Mouse (Mus musculus) hindbrain, embryonic 14.5 days (tissue): ENCODE measurements around the gene Cbln1. TPM values are rescaled to one million over a fixed set of nuclear protein-coding genes. Genes with fewer than 3 reads are reported as not detected.

ENCODE experiments used
- ATAC-seq: fragments of 200-750 bp; cut with Nextera tagmentation; 2 replicates; pipeline ENCODE4 v1.8.0; 2017; ENCODE audit warnings: moderate number of reproducible peaks, mild to moderate bottlenecking, moderate TSS enrichment, moderate library complexity; ENCODE audit not compliant: low FRiP score
- DNase-seq: peaks from one replicate; pipeline ENCODE4 v3.0.0-alpha.2; 2015; ENCODE audit warnings: low spot score
- H3K27ac ChIP-seq: fragments of 300-500 bp; sonication (generic); 2 replicates; pipeline ENCODE4 v1.5.1; 2014; ENCODE audit warnings: mild to moderate bottlenecking, moderate library complexity
- H3K27me3 ChIP-seq: fragments of 300-500 bp; sonication (generic); 2 replicates; pipeline ENCODE4 v1.6.1; 2014; ENCODE audit warnings: mild to moderate bottlenecking, low read length, mixed read lengths; ENCODE audit not compliant: control insufficient read depth, insufficient read depth
- H3K36me3 ChIP-seq: fragments of 300-500 bp; sonication (generic); replicated peaks from 2 replicates; pipeline ENCODE4 v1.6.1; 2014; ENCODE audit not compliant: control insufficient read depth, insufficient read depth
- H3K4me1 ChIP-seq: fragments of 300-500 bp; sonication (generic); replicated peaks from 2 replicates; pipeline ENCODE4 v1.6.1; 2014; ENCODE audit warnings: antibody characterized with exemption, low read length, mixed read lengths; ENCODE audit not compliant: control insufficient read depth, insufficient read depth
- H3K4me2 ChIP-seq: fragments of 300-500 bp; sonication (generic); replicated peaks from 2 replicates; pipeline ENCODE4 v1.6.1; 2014; ENCODE audit warnings: mild to moderate bottlenecking, moderate library complexity
- H3K4me3 ChIP-seq: fragments of 300-500 bp; sonication (generic); replicated peaks from 2 replicates; pipeline ENCODE4 v1.5.1; 2014; ENCODE audit warnings: mild to moderate bottlenecking, low read length
- H3K9ac ChIP-seq: fragments of 300-500 bp; sonication (generic); 2 replicates; pipeline ENCODE4 v1.6.1; 2014
- H3K9me3 ChIP-seq: fragments of 300-500 bp; sonication (generic); 2 replicates; pipeline ENCODE4 v1.6.1; 2016; ENCODE audit warnings: low read length; ENCODE audit not compliant: control insufficient read depth
- WGBS: fragments of 180-500 bp; shearing (Covaris S2); extraction: QIAGEN DNeasy Blood & Tissue Kit; methylation state at CpG from one replicate; pipeline ENCODE4 v1.1.7; 2014; 5-methylcytosine and 5-hydroxymethylcytosine counted together
- polyA plus RNA-seq: library from polyadenylated mRNA; unstranded; fragments of >200 nt; fragmentation: Nextera tagmentation; extraction: Ambion mirVana; gene quantifications from 2 replicates; pipeline ENCODE4 v1.2.1, GENCODE M21; 2014

Cbln1 gene
- polyA plus RNA-seq, 1 experiment from 2014 or later: 38.0 TPM

- no peak overlapping the region for H3K27ac ChIP-seq
- 94% methylated on average over 7 of the region's 7 CpGs for WGBS
- no peaks in the 10 kb centered on the region for H3K27me3 ChIP-seq
- H3K36me3 ChIP-seq: no peaks in the 10 kb centered on the region
- H3K4me3 ChIP-seq: no peak overlapping the region
- no peaks in the 10 kb centered on the region for H3K4me1 ChIP-seq
- H3K9me3 ChIP-seq: no peaks in the 10 kb centered on the region
- H3K9ac ChIP-seq: no peak overlapping the region
- DNase-seq (no peak), ATAC-seq (no peak)
- H3K4me2 ChIP-seq: no peak overlapping the region
Observed at GRCm38 (mm10) chr8:87496511-87496910, 24.1 kb upstream of the Cbln1 start.

DNA sequence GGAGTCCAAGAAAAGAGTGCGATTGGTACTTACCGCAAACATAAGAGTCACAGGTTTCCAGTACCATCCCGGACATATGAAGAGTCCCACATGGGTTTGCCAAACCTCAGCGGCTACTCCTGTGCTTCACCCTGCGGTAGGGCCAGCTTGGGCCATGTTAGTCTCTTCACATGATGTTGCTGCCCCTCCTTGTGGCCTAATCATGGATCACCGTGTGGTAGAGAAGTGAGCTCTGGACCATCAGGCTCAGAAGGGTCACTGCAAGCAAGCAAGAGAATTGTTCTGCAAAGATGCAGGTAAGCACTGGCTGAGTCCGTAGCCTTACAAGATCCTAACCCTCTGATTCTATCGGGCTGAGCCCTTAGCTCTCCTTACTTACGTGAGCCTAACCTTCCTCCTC is 22.5 kb upstream of the Cbln1 start:
- ATAC-seq: no peak
- H3K9me3 ChIP-seq: no peaks in the 10 kb centered on the region
- no peaks in the 10 kb centered on the region for H3K36me3 ChIP-seq
- no peak for DNase-seq
- WGBS: 88% methylated on average over 9 of the region's 9 CpGs
- H3K9ac ChIP-seq: no peak overlapping the region
- no peaks in the 10 kb centered on the region for H3K27me3 ChIP-seq
- H3K4me1 ChIP-seq: no peaks in the 10 kb centered on the region
- H3K27ac ChIP-seq: no peak overlapping the region
- no peak overlapping the region for H3K4me3 ChIP-seq
- no peak overlapping the region for H3K4me2 ChIP-seq

DNA sequence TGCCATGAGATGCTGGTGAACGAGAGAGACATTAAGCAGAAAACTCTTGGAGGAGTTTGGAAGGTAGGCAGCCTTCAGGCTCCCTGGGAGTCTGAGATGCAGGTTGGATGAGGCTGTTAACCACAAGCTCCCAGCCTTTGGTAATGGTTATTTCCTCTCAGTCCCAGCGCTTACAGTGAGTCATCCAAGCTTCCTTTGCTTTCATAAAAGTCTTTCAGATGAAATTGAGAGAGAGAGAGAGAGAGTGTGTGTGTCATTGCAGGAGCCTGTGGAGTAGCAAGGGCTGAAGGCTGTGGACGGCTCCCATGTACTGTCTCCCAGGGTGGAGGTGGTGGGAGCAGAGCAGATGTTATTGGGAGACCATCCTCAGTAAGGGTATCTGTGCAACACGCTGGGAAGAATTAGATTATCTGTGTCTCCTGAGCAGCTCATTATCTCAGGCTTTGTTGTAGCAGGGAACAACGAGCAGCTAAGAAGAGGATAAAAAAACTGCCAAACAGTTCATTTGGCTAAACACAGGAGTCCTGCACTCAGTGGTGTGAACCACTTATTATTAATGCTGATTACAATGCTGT is 17.5 kb upstream of the Cbln1 start:
- H3K27me3 ChIP-seq: no peaks in the 10 kb centered on the region
- ATAC-seq: no peak
- no peaks in the 10 kb centered on the region for H3K9me3 ChIP-seq
- H3K36me3 ChIP-seq: no peaks in the 10 kb centered on the region
- H3K4me3 ChIP-seq: no peak overlapping the region
- H3K27ac ChIP-seq: no peak overlapping the region
- WGBS: 61% methylated on average over 5 of the region's 5 CpGs
- DNase-seq: no peak
- no peak overlapping the region for H3K4me2 ChIP-seq
- no peaks in the 10 kb centered on the region for H3K4me1 ChIP-seq
- H3K9ac ChIP-seq: no peak overlapping the region

- H3K27ac ChIP-seq: no peak overlapping the region
- H3K4me3 ChIP-seq: no peak overlapping the region
- H3K9ac ChIP-seq: no peak overlapping the region
- peaks cover 3% of the 10 kb centered on the region; the same call in 1 of the 2 replicates for H3K4me1 ChIP-seq
- DNase-seq (no peak), ATAC-seq (no peak)
- no peak overlapping the region for H3K4me2 ChIP-seq
- 65% methylated on average over 1 of the region's 1 CpGs for WGBS
- no peaks in the 10 kb centered on the region for H3K9me3 ChIP-seq
- 0 out of 2 replicates have a peak, but pooled peaks cover 4% of the 10 kb centered on the region for H3K27me3 ChIP-seq
- H3K36me3 ChIP-seq: no peaks in the 10 kb centered on the region
Observed at GRCm38 (mm10) chr8:87481396-87481795, 9.0 kb upstream of the Cbln1 start.

GRCm38 (mm10) chr8:87478221-87478620 is 5.8 kb upstream of the Cbln1 start:
- H3K4me1 ChIP-seq: peaks cover 8% of the 10 kb centered on the region; the same call in 1 of the 2 replicates
- H3K27ac ChIP-seq: no peak overlapping the region
- ATAC-seq (no peak), DNase-seq (no peak)
- no peaks in the 10 kb centered on the region for H3K9me3 ChIP-seq
- no peak overlapping the region for H3K9ac ChIP-seq
- H3K27me3 ChIP-seq: peaks cover 18% of the 10 kb centered on the region
- H3K4me2 ChIP-seq: 0 out of 2 replicates have a peak overlapping the region, but pooled peaks have one; percentile 12
- no peak overlapping the region for H3K4me3 ChIP-seq
- H3K36me3 ChIP-seq: no peaks in the 10 kb centered on the region
- 66% methylated on average over 3 of the region's 3 CpGs for WGBS

GRCm38 (mm10) chr8:87477102-87477645 is 4.8 kb upstream of the Cbln1 start:
- Histone ChIP-seq H3K4me1 (peaks cover 13% of the 10 kb centered on the region; the same call in 1 of the 2 replicates), H3K9ac (no peak overlapping the region), H3K4me3 (no peak overlapping the region), H3K9me3 (no peaks in the 10 kb centered on the region), H3K4me2 (peak overlapping the region; percentile 33), H3K27ac (no peak overlapping the region), H3K27me3 (peaks cover 21% of the 10 kb centered on the region), H3K36me3 (no peaks in the 10 kb centered on the region)
- DNase-seq (no peak), ATAC-seq (no peak)
- 67% methylated on average over 3 of the region's 3 CpGs for WGBS

- Histone ChIP-seq H3K27ac (peak overlapping the region; percentile 35; the same call in 1 of the 2 replicates), H3K9ac (peak overlapping the region; percentile 34), H3K4me3 (peak overlapping the region; percentile 71), H3K4me1 (peaks cover 26% of the 10 kb centered on the region), H3K9me3 (no peaks in the 10 kb centered on the region), H3K36me3 (no peaks in the 10 kb centered on the region), H3K4me2 (peak overlapping the region; percentile 84), H3K27me3 (peaks cover 33% of the 10 kb centered on the region)
- ATAC-seq: no peak
- DNase-seq: no peak
- WGBS: 32% methylated on average over 3 of the region's 3 CpGs
Observed at GRCm38 (mm10) chr8:87475551-87475950, 3.1 kb upstream of the Cbln1 start.

GRCm38 (mm10) chr8:87474379-87474778 is 2.0 kb upstream of the Cbln1 start:
- Histone ChIP-seq H3K9me3 (no peaks in the 10 kb centered on the region), H3K27ac (no peak overlapping the region), H3K36me3 (no peaks in the 10 kb centered on the region), H3K4me3 (peak overlapping the region; percentile 71), H3K9ac (peak overlapping the region; percentile 59; the same call in 1 of the 2 replicates), H3K4me1 (peaks cover 29% of the 10 kb centered on the region), H3K27me3 (peaks cover 38% of the 10 kb centered on the region), H3K4me2 (peak overlapping the region; percentile 84)
- DNase-seq (no peak), ATAC-seq (no peak)
- 62% methylated on average over 8 of the region's 8 CpGs for WGBS

DNA sequence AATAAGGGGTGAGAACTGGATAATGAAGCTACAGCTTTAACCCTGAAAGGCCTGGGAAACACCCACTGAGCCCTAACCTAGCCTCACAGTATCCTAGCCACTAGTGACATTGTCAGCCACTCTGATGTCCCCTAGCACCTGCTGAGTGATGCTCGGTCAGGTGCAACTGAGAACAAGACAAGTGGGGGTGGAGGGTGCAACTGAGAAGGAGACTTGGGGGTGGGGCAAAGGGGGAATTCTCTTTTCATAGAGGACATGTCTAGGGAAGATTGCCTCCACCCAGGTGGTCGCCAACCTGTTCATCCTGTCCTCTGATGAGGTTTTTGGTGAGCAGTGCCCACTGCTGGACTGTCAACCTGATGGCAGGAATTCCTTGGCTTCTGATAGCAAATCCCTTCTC is 1.5 kb upstream of the Cbln1 start:
- Histone ChIP-seq H3K4me3 (peak overlapping the region; percentile 71), H3K9me3 (no peaks in the 10 kb centered on the region), H3K27ac (no peak overlapping the region; the same call in 1 of the 2 replicates), H3K9ac (peak overlapping the region; percentile 59), H3K4me1 (peaks cover 30% of the 10 kb centered on the region), H3K36me3 (no peaks in the 10 kb centered on the region), H3K4me2 (peak overlapping the region; percentile 84), H3K27me3 (peaks cover 42% of the 10 kb centered on the region)
- no peak for DNase-seq
- WGBS: 39% methylated on average over 2 of the region's 2 CpGs
- no peak for ATAC-seq
